Mouse (Mus musculus) heart, adult 9 months (tissue): ENCODE measurements around the gene Krt23.

ENCODE experiments used
- DNase-seq, 2 experiments: peaks; one replicate each; pipeline ENCODE4 v3.0.0; 2022; ENCODE audit warnings: low spot score in 2 of 2

Krt23 gene

GRCm38 (mm10) chr11:99492733-99493573 lies at the start of gene Krt23:
Gene Krt23 (minus strand): TSS chr11:99493137.
- no peak for DNase-seq

- DNase-seq = no peak
These were observed 46.8 kb upstream of the Krt23 start for GRCm38 (mm10) chr11:99539721-99540120.

- DNase-seq = no peak
These were observed 28.4 kb upstream of the Krt23 start, which contains the start of gene Krt39 for GRCm38 (mm10) chr11:99521288-99521860. Gene Krt39 (minus strand): TSS chr11:99521338.

GRCm38 (mm10) chr11:99514098-99514497 lies 21.2 kb upstream of the Krt23 start:
- DNase-seq = no peak

- no peak for DNase-seq
These were observed 7.3 kb upstream of the Krt23 start for GRCm38 (mm10) chr11:99500095-99500805.

- no peak for DNase-seq
These were observed 3.5 kb upstream of the Krt23 start for GRCm38 (mm10) chr11:99496460-99496859.

- DNase-seq = no peak
These were observed 1.8 kb upstream of the Krt23 start for GRCm38 (mm10) chr11:99494741-99495140.

- DNase-seq = no peak
These were observed 575 bp upstream of the Krt23 start for GRCm38 (mm10) chr11:99493574-99493850.

- DNase-seq = no peak
These were observed 1.9 kb downstream of the Krt23 start for GRCm38 (mm10) chr11:99491040-99491439.

- no peak for DNase-seq
These were observed 2.3 kb downstream of the Krt23 start for GRCm38 (mm10) chr11:99490624-99491023.

GRCm38 (mm10) chr11:99489233-99489632 lies 3.7 kb downstream of the Krt23 start:
- DNase-seq = no peak

- no peak for DNase-seq
These were observed 18.0 kb downstream of the Krt23 start for GRCm38 (mm10) chr11:99474981-99475380.

- DNase-seq = no peak
These were observed 19.5 kb downstream of the Krt23 start for GRCm38 (mm10) chr11:99473433-99473832.

- no peak for DNase-seq
These were observed 20.5 kb downstream of the Krt23 start for GRCm38 (mm10) chr11:99472405-99472804.

- DNase-seq = no peak
These were observed 21.0 kb downstream of the Krt23 start for GRCm38 (mm10) chr11:99471946-99472345.

GRCm38 (mm10) chr11:99469228-99469627 lies 23.7 kb downstream of the Krt23 start:
- no peak for DNase-seq

- DNase-seq = no peak
These were observed 24.4 kb downstream of the Krt23 start for GRCm38 (mm10) chr11:99468566-99468965.

- DNase-seq = no peak
These were observed 26.6 kb downstream of the Krt23 start for GRCm38 (mm10) chr11:99466316-99466715.

- DNase-seq = peak in 1 of 2 experiments; percentile 30
These were observed 28.1 kb downstream of the Krt23 start for GRCm38 (mm10) chr11:99464836-99465235.

- DNase-seq = peak in 1 of 2 experiments; percentile 11
These were observed 29.8 kb downstream of the Krt23 start for GRCm38 (mm10) chr11:99463155-99463554.

- no peak for DNase-seq
These were observed 31.2 kb downstream of the Krt23 start for GRCm38 (mm10) chr11:99461736-99462135.

- no peak for DNase-seq
These were observed 34.0 kb downstream of the Krt23 start for GRCm38 (mm10) chr11:99458887-99459286.

- no peak for DNase-seq
These were observed 38.2 kb downstream of the Krt23 start for GRCm38 (mm10) chr11:99454759-99455158.
